Mouse (Mus musculus): ENCODE measurements around the gene Tmem186. TPM values are rescaled to one million over a fixed set of nuclear protein-coding genes. Genes with fewer than 3 reads are reported as not detected.

The Tmem186 gene
- polyA plus RNA-seq, 1 experiment from 2014 or later: 8.9 TPM

- Histone ChIP-seq H3K4me3 (ENCODE audit: low read depth, low read length) (no peak overlapping the region), H3K9ac (ENCODE audit: low read depth, low read length) (peak overlapping the region; percentile 58), H3K27me3 (ENCODE audit: control insufficient read depth, insufficient read depth, low read depth, low read length) (no peaks in the 10 kb centered on the region), H3K36me3 (ENCODE audit: control insufficient read depth, insufficient read depth) (no peaks in the 10 kb centered on the region), H3K9me3 (replicated peaks; ENCODE audit: control insufficient read depth, low read length) (no peaks in the 10 kb centered on the region), H3K4me2 (ENCODE audit: low read depth, low read length) (peak overlapping the region; percentile 72), H3K4me1 (ENCODE audit: control insufficient read depth, low read depth, low read length) (peaks cover 76% of the 10 kb centered on the region), H3K27ac (ENCODE audit: low read length) (peak overlapping the region; percentile 98)
- WGBS (ENCODE audit: insufficient replicate concordance): 50% methylated on average over 4 of the region's 4 CpGs
- ATAC-seq (ENCODE audit: low read depth): peak; percentile 9; the same call in 1 of the 2 replicates
These were observed 39.3 kb upstream of the Tmem186 start for GRCm38 (mm10) chr16:8676800-8677199.

DNA sequence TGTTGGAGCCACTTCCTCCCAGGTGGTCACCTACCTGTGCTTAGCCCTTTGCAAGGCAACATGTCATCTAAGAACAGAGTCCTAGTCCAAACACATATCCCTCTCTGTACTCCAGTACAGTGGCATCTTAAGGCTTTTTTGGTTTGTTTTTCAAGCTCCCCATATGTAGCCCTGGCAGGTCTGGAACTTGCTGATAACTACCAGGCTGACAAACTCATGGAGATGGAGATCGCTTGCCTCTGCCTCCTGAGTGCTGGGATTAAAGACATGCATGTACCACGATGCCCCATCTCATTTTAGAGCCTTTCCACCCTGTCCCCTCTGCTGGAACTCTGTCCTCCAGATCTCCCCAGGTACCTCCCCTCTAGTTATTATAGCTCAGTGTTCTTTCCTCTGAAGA lies 38.7 kb upstream of the Tmem186 start:
- Histone ChIP-seq H3K27ac (ENCODE audit: low read length) (peak overlapping the region; percentile 98), H3K36me3 (ENCODE audit: control insufficient read depth, insufficient read depth) (no peaks in the 10 kb centered on the region), H3K4me3 (ENCODE audit: low read depth, low read length) (peak overlapping the region; percentile 41), H3K27me3 (ENCODE audit: control insufficient read depth, insufficient read depth, low read depth, low read length) (no peaks in the 10 kb centered on the region), H3K9me3 (replicated peaks; ENCODE audit: control insufficient read depth, low read length) (no peaks in the 10 kb centered on the region), H3K4me2 (ENCODE audit: low read depth, low read length) (peak overlapping the region; percentile 72), H3K4me1 (ENCODE audit: control insufficient read depth, low read depth, low read length) (peaks cover 76% of the 10 kb centered on the region), H3K9ac (ENCODE audit: low read depth, low read length) (peak overlapping the region; percentile 58)
- ATAC-seq (ENCODE audit: low read depth): peak; percentile 59
- 23% methylated on average over 2 of the region's 2 CpGs for WGBS (ENCODE audit: insufficient replicate concordance)

DNA sequence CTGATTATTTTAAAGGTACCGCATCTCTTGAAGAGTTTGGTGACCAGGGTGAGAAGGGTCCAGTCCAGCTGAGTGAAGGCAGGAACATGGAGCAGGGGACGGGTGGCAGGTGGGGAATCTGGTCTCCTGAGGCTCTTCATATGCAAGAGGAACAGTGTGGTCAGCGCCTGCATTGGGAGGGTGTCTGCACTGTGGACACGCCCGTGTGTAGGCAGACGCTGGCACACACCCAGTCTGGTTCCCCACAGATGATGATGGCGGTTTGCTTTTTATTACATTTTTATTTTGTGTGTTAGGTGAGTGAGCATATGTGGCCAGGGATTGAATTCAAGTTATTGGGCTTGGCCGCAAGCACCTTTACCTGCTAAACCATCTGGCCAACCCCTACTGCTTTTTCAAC lies 38.0 kb upstream of the Tmem186 start:
- peak overlapping the region; percentile 72 for H3K4me2 ChIP-seq (ENCODE audit: low read depth, low read length)
- no peaks in the 10 kb centered on the region for H3K9me3 ChIP-seq (replicated peaks; ENCODE audit: control insufficient read depth, low read length)
- peak; percentile 33 for ATAC-seq (ENCODE audit: low read depth)
- peak overlapping the region; percentile 58 for H3K9ac ChIP-seq (ENCODE audit: low read depth, low read length)
- H3K27me3 ChIP-seq (ENCODE audit: control insufficient read depth, insufficient read depth, low read depth, low read length): no peaks in the 10 kb centered on the region
- peaks cover 78% of the 10 kb centered on the region for H3K4me1 ChIP-seq (ENCODE audit: control insufficient read depth, low read depth, low read length)
- 34% methylated on average over 8 of the region's 8 CpGs for WGBS (ENCODE audit: insufficient replicate concordance)
- H3K4me3 ChIP-seq (ENCODE audit: low read depth, low read length): peak overlapping the region; percentile 41
- no peaks in the 10 kb centered on the region for H3K36me3 ChIP-seq (ENCODE audit: control insufficient read depth, insufficient read depth)
- H3K27ac ChIP-seq (ENCODE audit: low read length): peak overlapping the region; percentile 98

DNA sequence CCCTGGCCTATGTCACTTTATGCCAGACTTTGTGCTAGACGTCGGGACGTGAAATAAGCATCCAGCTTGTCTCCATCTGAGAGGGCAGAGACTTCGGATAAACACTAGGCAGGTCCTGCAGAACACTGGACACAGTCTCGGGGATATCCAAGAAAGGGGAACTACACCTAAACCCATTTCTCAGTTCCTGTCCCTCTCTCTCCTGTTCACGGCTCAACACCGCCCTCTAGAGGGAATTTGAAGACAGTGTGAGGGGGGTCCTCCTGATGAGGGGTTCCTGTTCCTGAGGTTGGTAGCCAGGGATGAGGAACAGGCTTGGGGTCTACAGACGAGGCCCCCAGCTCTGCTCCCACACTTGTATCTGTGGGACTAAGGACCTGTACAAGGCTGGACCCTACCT lies 36.7 kb upstream of the Tmem186 start:
- Histone ChIP-seq H3K9me3 (replicated peaks; ENCODE audit: control insufficient read depth, low read length) (no peaks in the 10 kb centered on the region), H3K4me2 (ENCODE audit: low read depth, low read length) (peak overlapping the region; percentile 35), H3K27ac (ENCODE audit: low read length) (peak overlapping the region; percentile 30), H3K9ac (ENCODE audit: low read depth, low read length) (0 out of 2 replicates have a peak overlapping the region, but pooled peaks have one; percentile 10), H3K27me3 (ENCODE audit: control insufficient read depth, insufficient read depth, low read depth, low read length) (no peaks in the 10 kb centered on the region), H3K36me3 (ENCODE audit: control insufficient read depth, insufficient read depth) (no peaks in the 10 kb centered on the region; the same call in 1 of the 2 replicates), H3K4me1 (ENCODE audit: control insufficient read depth, low read depth, low read length) (peaks cover 82% of the 10 kb centered on the region), H3K4me3 (ENCODE audit: low read depth, low read length) (peak overlapping the region; percentile 7; the same call in 1 of the 2 replicates)
- ATAC-seq (ENCODE audit: low read depth): no peak
- WGBS (ENCODE audit: insufficient replicate concordance): 2% methylated on average over 8 of the region's 8 CpGs

DNA sequence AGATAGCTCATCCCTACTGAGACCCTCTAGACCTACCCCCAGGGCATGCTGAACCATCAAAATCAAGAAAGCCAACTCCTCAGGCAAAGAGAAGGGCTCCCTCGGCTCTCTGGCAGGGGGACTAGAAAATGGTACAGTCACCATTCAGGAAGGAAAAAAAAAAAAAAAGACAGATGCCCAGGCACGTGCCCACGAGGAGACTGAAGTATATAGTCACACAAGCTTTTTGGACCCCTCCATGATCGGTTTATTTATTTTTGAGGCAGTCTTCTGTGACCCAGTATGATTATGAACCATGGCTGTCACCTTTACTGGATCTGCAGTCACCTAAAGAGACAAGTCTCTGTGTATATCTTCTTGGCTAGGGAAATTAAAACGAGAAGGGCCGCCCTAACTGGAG lies 35.8 kb upstream of the Tmem186 start:
- Histone ChIP-seq H3K4me2 (ENCODE audit: low read depth, low read length) (peak overlapping the region; percentile 75; the same call in 1 of the 2 replicates), H3K4me1 (ENCODE audit: control insufficient read depth, low read depth, low read length) (peaks cover 82% of the 10 kb centered on the region), H3K36me3 (ENCODE audit: control insufficient read depth, insufficient read depth) (peaks cover under 1% of the 10 kb centered on the region), H3K27me3 (ENCODE audit: control insufficient read depth, insufficient read depth, low read depth, low read length) (no peaks in the 10 kb centered on the region), H3K4me3 (ENCODE audit: low read depth, low read length) (no peak overlapping the region), H3K9me3 (replicated peaks; ENCODE audit: control insufficient read depth, low read length) (no peaks in the 10 kb centered on the region), H3K9ac (ENCODE audit: low read depth, low read length) (peak overlapping the region; percentile 84), H3K27ac (ENCODE audit: low read length) (peak overlapping the region; percentile 90)
- no peak for ATAC-seq (ENCODE audit: low read depth)
- 52% methylated on average over 6 of the region's 6 CpGs for WGBS (ENCODE audit: insufficient replicate concordance)

DNA sequence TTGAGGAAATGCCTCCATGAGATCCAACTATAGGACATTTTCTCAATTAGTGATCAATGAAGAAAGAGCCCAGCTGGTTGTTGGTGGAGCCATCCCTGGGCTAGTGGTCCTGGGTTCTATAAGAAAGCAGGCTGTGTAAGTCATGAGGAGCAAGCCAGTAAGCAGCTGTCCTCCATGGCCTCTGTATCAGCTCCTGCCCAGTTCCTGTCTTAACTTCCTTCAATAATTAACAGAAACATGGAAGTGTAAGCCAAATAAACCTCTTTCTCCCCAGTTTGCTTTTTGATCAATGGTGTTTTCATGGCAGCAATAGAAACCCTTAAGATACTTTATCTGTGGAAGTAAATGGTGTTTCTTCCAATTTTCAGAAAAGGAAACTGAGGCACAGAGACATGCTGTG lies 35.3 kb upstream of the Tmem186 start:
- Histone ChIP-seq H3K4me2 (ENCODE audit: low read depth, low read length) (peak overlapping the region; percentile 75), H3K36me3 (ENCODE audit: control insufficient read depth, insufficient read depth) (peaks cover 5% of the 10 kb centered on the region), H3K9ac (ENCODE audit: low read depth, low read length) (peak overlapping the region; percentile 84), H3K9me3 (replicated peaks; ENCODE audit: control insufficient read depth, low read length) (no peaks in the 10 kb centered on the region), H3K4me1 (ENCODE audit: control insufficient read depth, low read depth, low read length) (peaks cover 83% of the 10 kb centered on the region), H3K27ac (ENCODE audit: low read length) (peak overlapping the region; percentile 90), H3K4me3 (ENCODE audit: low read depth, low read length) (peak overlapping the region; percentile 81), H3K27me3 (ENCODE audit: control insufficient read depth, insufficient read depth, low read depth, low read length) (no peaks in the 10 kb centered on the region)
- no peak for ATAC-seq (ENCODE audit: low read depth)

DNA sequence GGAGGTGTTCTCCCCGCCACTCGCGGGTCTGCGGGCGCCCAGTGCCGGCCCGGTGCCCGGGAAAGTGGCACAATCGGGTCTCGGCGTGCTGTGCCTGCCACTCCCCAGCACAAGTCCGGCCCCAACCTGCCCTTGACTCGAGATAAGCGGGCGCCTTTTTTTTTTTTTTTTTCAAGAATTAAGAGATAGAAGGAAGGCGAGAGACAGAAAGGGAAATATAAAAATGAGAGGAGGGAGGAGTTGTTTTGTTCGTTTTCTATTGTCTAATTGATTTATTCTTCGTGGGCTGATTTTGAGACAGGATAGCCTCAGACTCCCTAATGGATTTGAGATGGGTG lies 34.8 kb upstream of the Tmem186 start:
- H3K27me3 ChIP-seq (ENCODE audit: control insufficient read depth, insufficient read depth, low read depth, low read length): no peaks in the 10 kb centered on the region
- WGBS (ENCODE audit: insufficient replicate concordance): 0% methylated on average over 18 of the region's 18 CpGs
- no peak for ATAC-seq (ENCODE audit: low read depth)
- peaks cover 5% of the 10 kb centered on the region for H3K36me3 ChIP-seq (ENCODE audit: control insufficient read depth, insufficient read depth)
- no peaks in the 10 kb centered on the region for H3K9me3 ChIP-seq (replicated peaks; ENCODE audit: control insufficient read depth, low read length)
- H3K27ac ChIP-seq (ENCODE audit: low read length): peak overlapping the region; percentile 90
- peak overlapping the region; percentile 81 for H3K4me3 ChIP-seq (ENCODE audit: low read depth, low read length)
- peaks cover 83% of the 10 kb centered on the region for H3K4me1 ChIP-seq (ENCODE audit: control insufficient read depth, low read depth, low read length)
- peak overlapping the region; percentile 84 for H3K9ac ChIP-seq (ENCODE audit: low read depth, low read length)
- H3K4me2 ChIP-seq (ENCODE audit: low read depth, low read length): peak overlapping the region; percentile 75

- Histone ChIP-seq H3K4me2 (ENCODE audit: low read depth, low read length) (peak within 1 kb of the TSS; percentile 75), H3K4me3 (ENCODE audit: low read depth, low read length) (peak within 1 kb of the TSS; percentile 81), H3K36me3 (ENCODE audit: control insufficient read depth, insufficient read depth) (peaks cover 5% of the 10 kb centered on the region), H3K9ac (ENCODE audit: low read depth, low read length) (peak within 1 kb of the TSS; percentile 84), H3K9me3 (replicated peaks; ENCODE audit: control insufficient read depth, low read length) (no peaks in the 10 kb centered on the region), H3K27ac (ENCODE audit: low read length) (peak within 1 kb of the TSS; percentile 90), H3K27me3 (ENCODE audit: control insufficient read depth, insufficient read depth, low read depth, low read length) (no peaks in the 10 kb centered on the region), H3K4me1 (ENCODE audit: control insufficient read depth, low read depth, low read length) (peaks cover 83% of the 10 kb centered on the region)
- peak; percentile 84 for ATAC-seq (ENCODE audit: low read depth)
- under 1% methylated on average over 65 of the region's 67 CpGs for WGBS (ENCODE audit: insufficient replicate concordance)
These were observed 34.2 kb upstream of the Tmem186 start, which contains the start of gene Carhsp1 for GRCm38 (mm10) chr16:8671551-8672349. Carhsp1 (minus strand) TSS chr16:8672155.
